In genomic region chr13:105053618-105054017, GRCm38 (mm10) we compare ENCODE assay signal across 7 mouse cellular contexts. TPM values are rescaled to one million over a fixed set of nuclear protein-coding genes. Genes with fewer than 3 reads are reported as not detected.
DNase-seq lines count a peak whose midpoint lies in the region; ATAC-seq and TF ChIP-seq lines count a peak whose summit lies in the region.

No protein-coding gene starts in this region.

- no peak for ATAC-seq in embryonic facial prominence, embryonic 14.5 days (ENCODE audit: low read depth)
- no peak for ATAC-seq in liver, embryonic 12.5 days
- no peak for ATAC-seq in megakaryocyte-erythroid progenitor cell, adult 5-6 weeks (replicated peaks; ENCODE audit: low FRiP score, low TSS enrichment, poor library complexity, severe bottlenecking)

- H3K27me3 ChIP-seq in thymus, adult 2 months (ENCODE audit: control insufficient read depth, insufficient read depth, low read length): no peaks in the 10 kb centered on the region; the same call in 1 of the 2 replicates
- H3K27me3 ChIP-seq in embryonic facial prominence, embryonic 14.5 days (replicated peaks; ENCODE audit: control insufficient read depth, insufficient read depth, low read length): 0 out of 2 replicates have a peak, but pooled peaks cover 16% of the 10 kb centered on the region
- peaks cover 76% of the 10 kb centered on the region for H3K27me3 ChIP-seq in liver, embryonic 12.5 days (replicated peaks)

- no peak for DNase-seq in thymus, adult 2 months
- no peak for DNase-seq in thymus, postnatal 25 days
- DNase-seq in embryonic facial prominence, embryonic 14.5 days (ENCODE audit: low spot score): peak; percentile 23
- peak; percentile 18 for DNase-seq in heart, postnatal 4 days
- peak; percentile 42 for DNase-seq in right cerebral cortex, postnatal 25 days

- no peak for TF ChIP-seq CTCF in thymus, adult 2 months (IDR thresholded peaks at IDR 0.05; ENCODE audit: borderline replicate concordance, control insufficient read depth, extremely low read depth, insufficient read depth, low read length, poor library complexity)

- TF ChIP-seq POLR2A in thymus, adult 2 months (IDR thresholded peaks at IDR 0.05; ENCODE audit: control insufficient read depth, extremely low read depth, insufficient read depth, low read length, poor library complexity): no peak

- H3K9ac ChIP-seq in embryonic facial prominence, embryonic 14.5 days (ENCODE audit: low read depth, low read length): peak overlapping the region; percentile 73
- H3K9ac ChIP-seq in liver, embryonic 12.5 days: no peak overlapping the region

- H3K36me3 ChIP-seq in thymus, adult 2 months (ENCODE audit: control insufficient read depth, insufficient read depth, low read length): no peaks in the 10 kb centered on the region
- H3K36me3 ChIP-seq in embryonic facial prominence, embryonic 14.5 days (ENCODE audit: control insufficient read depth, insufficient read depth, low read length): no peaks in the 10 kb centered on the region
- no peaks in the 10 kb centered on the region for H3K36me3 ChIP-seq in liver, embryonic 12.5 days

- no peak overlapping the region for H3K27ac ChIP-seq in thymus, adult 2 months (ENCODE audit: control insufficient read depth, insufficient read depth, low read length)
- H3K27ac ChIP-seq in embryonic facial prominence, embryonic 14.5 days (replicated peaks; ENCODE audit: low read depth, low read length): peak overlapping the region; percentile 76; the same call in 1 of the 2 replicates
- no peak overlapping the region for H3K27ac ChIP-seq in liver, embryonic 12.5 days

- H3K4me1 ChIP-seq in thymus, adult 2 months (replicated peaks; ENCODE audit: control insufficient read depth, insufficient read depth, low read length): peaks cover 7% of the 10 kb centered on the region
- H3K4me1 ChIP-seq in embryonic facial prominence, embryonic 14.5 days (ENCODE audit: control insufficient read depth, insufficient read depth, low read length): peaks cover 11% of the 10 kb centered on the region; the same call in 1 of the 2 replicates
- peaks cover 19% of the 10 kb centered on the region; the same call in 1 of the 2 replicates for H3K4me1 ChIP-seq in liver, embryonic 12.5 days

- WGBS in thymus, adult 2 months: 21% methylated on average over 12 of the region's 12 CpGs
- WGBS in embryonic facial prominence, embryonic 14.5 days: 3% methylated on average over 12 of the region's 12 CpGs
- WGBS in liver, embryonic 12.5 days (ENCODE audit: insufficient replicate concordance): 7% methylated on average over 12 of the region's 12 CpGs

- H3K4me2 ChIP-seq in embryonic facial prominence, embryonic 14.5 days (ENCODE audit: low read depth, low read length): peak overlapping the region; percentile 91
- peak overlapping the region; percentile 76 for H3K4me2 ChIP-seq in liver, embryonic 12.5 days

- peak overlapping the region; percentile 39 for H3K4me3 ChIP-seq in thymus, adult 2 months (ENCODE audit: control insufficient read depth, insufficient read depth, low read length)
- peak overlapping the region; percentile 68 for H3K4me3 ChIP-seq in embryonic facial prominence, embryonic 14.5 days (ENCODE audit: low read depth, low read length)
- peak overlapping the region; percentile 57 for H3K4me3 ChIP-seq in liver, embryonic 12.5 days

- H3K9me3 ChIP-seq in embryonic facial prominence, embryonic 14.5 days (ENCODE audit: control insufficient read depth, low read length): no peaks in the 10 kb centered on the region
- H3K9me3 ChIP-seq in liver, embryonic 12.5 days (replicated peaks): no peaks in the 10 kb centered on the region

RNA-seq across cellular contexts. Expression of gene Rgs7bp, which starts 1.1 kb away (rescaled TPM):
- 0.10 and 0.19 TPM in 2 replicates for polyA plus RNA-seq in thymus, adult 2 months (2012; rRNA removed)
- 5.0 and 5.4 TPM in 2 replicates for polyA plus RNA-seq in embryonic facial prominence, embryonic 14.5 days (2014; fragmentation: Nextera tagmentation; extraction: Ambion mirVana)
- 1 to 10 TPM; 6.7 to 7.6 TPM for total RNA-seq in heart, postnatal 4 days (2021)
- polyA plus RNA-seq in liver, embryonic 12.5 days (2016; fragmentation: Nextera tagmentation; extraction: Ambion mirVana): 0.54 and 0.64 TPM in 2 replicates
- not detected in 2 replicates for total RNA-seq in megakaryocyte-erythroid progenitor cell, adult 5-6 weeks (2014; fragmentation: Nextera tagmentation)
- 0.04 TPM in 1 of 2 replicates, not detected in the other for total RNA-seq in megakaryocyte-erythroid progenitor cell, adult 5-6 weeks (2017)

RNA-seq across cellular contexts. Expression of gene 4933425L06Rik, which starts 28.3 kb away (rescaled TPM):
- not detected in 2 replicates for polyA plus RNA-seq in thymus, adult 2 months (2012; rRNA removed)
- polyA plus RNA-seq in embryonic facial prominence, embryonic 14.5 days (2014; fragmentation: Nextera tagmentation; extraction: Ambion mirVana): not detected in 2 replicates
- not detected for total RNA-seq in heart, postnatal 4 days (2021)
- not detected in 2 replicates for polyA plus RNA-seq in liver, embryonic 12.5 days (2016; fragmentation: Nextera tagmentation; extraction: Ambion mirVana)
- total RNA-seq in megakaryocyte-erythroid progenitor cell, adult 5-6 weeks (2014; fragmentation: Nextera tagmentation): not detected in 2 replicates
- not detected in 2 replicates for total RNA-seq in megakaryocyte-erythroid progenitor cell, adult 5-6 weeks (2017)

Comparison
In these comparisons a context has a peak if more than half of its experiments do, and no peak if none do; other contexts are left out.
1. DNase-seq: peak in embryonic facial prominence, embryonic 14.5 days (single experiment), heart, postnatal 4 days (single experiment) and right cerebral cortex, postnatal 25 days (single experiment); none in thymus, adult 2 months (single experiment) and thymus, postnatal 25 days (single experiment).
2. Peak in every context shown above with its lines, with median percentiles within 50 percentile points of each other: H3K4me3 ChIP-seq.